In genomic region chr6:136803093-136803738, GRCm38 (mm10) we compare ENCODE assay signal across 8 mouse cellular contexts. TPM values are rescaled to one million over a fixed set of nuclear protein-coding genes. Genes with fewer than 3 reads are reported as not detected.
A peak's percentile ranks its signal among the peaks of the same experiment; 100 is the strongest.
DNase-seq lines count a peak whose midpoint lies in the region; ATAC-seq and TF ChIP-seq lines count a peak whose summit lies in the region.

No protein-coding gene starts in this region.

- peak overlapping the region; percentile 99 for H3K9ac ChIP-seq in hindbrain, embryonic 11.5 days (ENCODE audit: low read depth, low read length)
- peak overlapping the region; percentile 92 for H3K9ac ChIP-seq in midbrain, embryonic 13.5 days (replicated peaks)

- 17% methylated on average over 12 of the region's 12 CpGs for WGBS in kidney, adult 2 months
- WGBS in hindbrain, embryonic 11.5 days = 24% methylated on average over 11 of the region's 12 CpGs
- 24% methylated on average over 12 of the region's 12 CpGs for WGBS in midbrain, embryonic 13.5 days

- H3K4me2 ChIP-seq in hindbrain, embryonic 11.5 days (replicated peaks; ENCODE audit: low read depth, low read length) = peak overlapping the region; percentile 83
- H3K4me2 ChIP-seq in midbrain, embryonic 13.5 days (replicated peaks) = peak overlapping the region; percentile 76

- no peak; the same call in 1 of the 2 replicates for ATAC-seq in hindbrain, embryonic 11.5 days (ENCODE audit: low FRiP score)
- no peak; the same call in 1 of the 2 replicates for ATAC-seq in midbrain, embryonic 13.5 days
- no peak for ATAC-seq in CD4-positive, CD25-positive, alpha-beta regulatory T cell, adult 4 months

- TF ChIP-seq POLR2A in kidney, adult 2 months (IDR thresholded peaks at IDR 0.05; ENCODE audit: low read depth, low read length) = no peak
- TF ChIP-seq POLR2A in bone marrow macrophage, adult 2 months (IDR thresholded peaks at IDR 0.05; ENCODE audit: borderline replicate concordance, low read depth, low read length) = no peak

- peaks cover 5% of the 10 kb centered on the region; the same call in 1 of the 2 replicates for H3K4me1 ChIP-seq in kidney, adult 2 months (ENCODE audit: control insufficient read depth, insufficient read depth, low read length)
- peaks cover 16% of the 10 kb centered on the region for H3K4me1 ChIP-seq in bone marrow macrophage, adult 2 months (ENCODE audit: control insufficient read depth, insufficient read depth, low read length)
- peaks cover 2% of the 10 kb centered on the region; the same call in 1 of the 2 replicates for H3K4me1 ChIP-seq in hindbrain, embryonic 11.5 days (replicated peaks; ENCODE audit: control insufficient read depth, insufficient read depth, low read length)
- H3K4me1 ChIP-seq in midbrain, embryonic 13.5 days (replicated peaks) = peaks cover 20% of the 10 kb centered on the region

- peak overlapping the region; percentile 69 for H3K4me3 ChIP-seq in kidney, adult 2 months (ENCODE audit: insufficient read depth, low read depth, low read length)
- peak overlapping the region; percentile 65 for H3K4me3 ChIP-seq in bone marrow macrophage, adult 2 months (ENCODE audit: insufficient read depth, low read length)
- H3K4me3 ChIP-seq in hindbrain, embryonic 11.5 days (ENCODE audit: low read depth, low read length) = peak overlapping the region; percentile 69
- peak overlapping the region; percentile 69 for H3K4me3 ChIP-seq in midbrain, embryonic 13.5 days (replicated peaks)

- no peaks in the 10 kb centered on the region for H3K27me3 ChIP-seq in kidney, adult 2 months (replicated peaks; ENCODE audit: control insufficient read depth, insufficient read depth, low read length)
- no peaks in the 10 kb centered on the region for H3K27me3 ChIP-seq in hindbrain, embryonic 11.5 days (ENCODE audit: control insufficient read depth, insufficient read depth, low read length)
- H3K27me3 ChIP-seq in midbrain, embryonic 13.5 days = no peaks in the 10 kb centered on the region

- H3K36me3 ChIP-seq in kidney, adult 2 months (ENCODE audit: control insufficient read depth, insufficient read depth, low read length) = no peaks in the 10 kb centered on the region
- H3K36me3 ChIP-seq in hindbrain, embryonic 11.5 days (ENCODE audit: control insufficient read depth, insufficient read depth, low read length) = no peaks in the 10 kb centered on the region
- H3K36me3 ChIP-seq in midbrain, embryonic 13.5 days = no peaks in the 10 kb centered on the region

- no peak for TF ChIP-seq CTCF in kidney, adult 2 months (conservative IDR thresholded peaks at IDR 0.05; ENCODE audit: insufficient read depth, insufficient read length, low read depth, low read length)
- no peak for TF ChIP-seq CTCF in bone marrow macrophage, adult 2 months (IDR thresholded peaks at IDR 0.05; ENCODE audit: low read depth, low read length)

- H3K27ac ChIP-seq in kidney, adult 2 months (ENCODE audit: insufficient read depth, low read depth, low read length) = peak overlapping the region; percentile 99
- peak overlapping the region; percentile 92 for H3K27ac ChIP-seq in bone marrow macrophage, adult 2 months (ENCODE audit: insufficient read depth, low read depth, low read length)
- peak overlapping the region; percentile 100 for H3K27ac ChIP-seq in hindbrain, embryonic 11.5 days (ENCODE audit: low read depth, low read length)
- peak overlapping the region; percentile 100 for H3K27ac ChIP-seq in midbrain, embryonic 13.5 days

- DNase-seq in kidney, adult 2 months = no peak
- no peak for DNase-seq in kidney, postnatal 14 days
- no peak for DNase-seq in hindbrain, embryonic 11.5 days (ENCODE audit: low spot score)
- no peak for DNase-seq in urinary bladder, postnatal 36 days (ENCODE audit: low spot score in 2 of 2)
- DNase-seq in embryo, embryonic 10 days (ENCODE audit: low spot score) = no peak

- H3K9me3 ChIP-seq in hindbrain, embryonic 11.5 days (ENCODE audit: control insufficient read depth, low read length) = no peaks in the 10 kb centered on the region
- no peaks in the 10 kb centered on the region for H3K9me3 ChIP-seq in midbrain, embryonic 13.5 days

RNA-seq across cellular contexts. Expression of gene Hist4h4, which starts 1.0 kb away (rescaled TPM):
- 0.74 and 1.1 TPM in 2 replicates for polyA plus RNA-seq in kidney, adult 2 months (2012; rRNA removed)
- polyA plus RNA-seq in bone marrow macrophage, adult 2 months (2012; ENCODE audit: insufficient read depth, insufficient read length, missing spikeins) = 0.51 and 0.56 TPM in 2 replicates
- polyA plus RNA-seq in hindbrain, embryonic 11.5 days (2014; fragmentation: Nextera tagmentation; extraction: Ambion mirVana) = 0.69 and 0.95 TPM in 2 replicates
- polyA plus RNA-seq in midbrain, embryonic 13.5 days (2015; fragmentation: Nextera tagmentation; extraction: Ambion mirVana) = 1.1 TPM in 2 replicates
- polyA plus RNA-seq in CD4-positive, CD25-positive, alpha-beta regulatory T cell, adult 4 months (2017; shearing (Covaris generic)) = 1 to 10 TPM; 1.0 to 1.7 TPM

RNA-seq across cellular contexts. Expression of gene H2afj, which starts 4.8 kb away (rescaled TPM):
- polyA plus RNA-seq in kidney, adult 2 months (2012; rRNA removed) = 262 and 431 TPM in 2 replicates
- 58.1 and 78.1 TPM in 2 replicates for polyA plus RNA-seq in bone marrow macrophage, adult 2 months (2012; ENCODE audit: insufficient read depth, insufficient read length, missing spikeins)
- 100 and 105 TPM in 2 replicates for polyA plus RNA-seq in hindbrain, embryonic 11.5 days (2014; fragmentation: Nextera tagmentation; extraction: Ambion mirVana)
- 113 and 121 TPM in 2 replicates for polyA plus RNA-seq in midbrain, embryonic 13.5 days (2015; fragmentation: Nextera tagmentation; extraction: Ambion mirVana)
- 10 to 100 TPM; 73.4 to 92.2 TPM for polyA plus RNA-seq in CD4-positive, CD25-positive, alpha-beta regulatory T cell, adult 4 months (2017; shearing (Covaris generic))

RNA-seq across cellular contexts. Expression of gene Gucy2c, which starts 21.7 kb away (rescaled TPM):
- 0.01 and 0.02 TPM in 2 replicates for polyA plus RNA-seq in kidney, adult 2 months (2012; rRNA removed)
- not detected in 2 replicates for polyA plus RNA-seq in bone marrow macrophage, adult 2 months (2012; ENCODE audit: insufficient read depth, insufficient read length, missing spikeins)
- polyA plus RNA-seq in hindbrain, embryonic 11.5 days (2014; fragmentation: Nextera tagmentation; extraction: Ambion mirVana) = 0.24 TPM in 1 of 2 replicates, not detected in the other
- 0.50 and 1.0 TPM in 2 replicates for polyA plus RNA-seq in midbrain, embryonic 13.5 days (2015; fragmentation: Nextera tagmentation; extraction: Ambion mirVana)
- not detected for polyA plus RNA-seq in CD4-positive, CD25-positive, alpha-beta regulatory T cell, adult 4 months (2017; shearing (Covaris generic))

RNA-seq across cellular contexts. Expression of gene BC049715, which starts 24.2 kb away (rescaled TPM):
- polyA plus RNA-seq in kidney, adult 2 months (2012; rRNA removed) = 0.99 and 1.3 TPM in 2 replicates
- 4.4 and 5.1 TPM in 2 replicates for polyA plus RNA-seq in bone marrow macrophage, adult 2 months (2012; ENCODE audit: insufficient read depth, insufficient read length, missing spikeins)
- 0.90 and 2.3 TPM in 2 replicates for polyA plus RNA-seq in hindbrain, embryonic 11.5 days (2014; fragmentation: Nextera tagmentation; extraction: Ambion mirVana)
- polyA plus RNA-seq in midbrain, embryonic 13.5 days (2015; fragmentation: Nextera tagmentation; extraction: Ambion mirVana) = 1.4 and 1.7 TPM in 2 replicates
- polyA plus RNA-seq in CD4-positive, CD25-positive, alpha-beta regulatory T cell, adult 4 months (2017; shearing (Covaris generic)) = 1 to 10 TPM; 2.1 to 5.2 TPM

RNA-seq across cellular contexts. Expression of gene Wbp11, which starts 24.8 kb away (rescaled TPM):
- polyA plus RNA-seq in kidney, adult 2 months (2012; rRNA removed) = 28.3 and 28.6 TPM in 2 replicates
- polyA plus RNA-seq in bone marrow macrophage, adult 2 months (2012; ENCODE audit: insufficient read depth, insufficient read length, missing spikeins) = 69.8 and 76.4 TPM in 2 replicates
- polyA plus RNA-seq in hindbrain, embryonic 11.5 days (2014; fragmentation: Nextera tagmentation; extraction: Ambion mirVana) = 116 and 130 TPM in 2 replicates
- polyA plus RNA-seq in midbrain, embryonic 13.5 days (2015; fragmentation: Nextera tagmentation; extraction: Ambion mirVana) = 89.8 and 92.5 TPM in 2 replicates
- polyA plus RNA-seq in CD4-positive, CD25-positive, alpha-beta regulatory T cell, adult 4 months (2017; shearing (Covaris generic)) = 10 to 100 TPM; 58.3 to 63.6 TPM
